Mouse (Mus musculus) spleen, embryonic (tissue): ENCODE measurements around the gene Kiss1.
"Not testable (repeated sequence)": the region's sequence is repeated elsewhere in the genome, so short reads cannot be mapped to it uniquely, and the experiment has no call there.

Source experiments
- CTCF ChIA-PET: fragments of 350-600 bp; sonication (Branson Sonifier 250); formaldehyde crosslinking; loops from one replicate; lab custom pipeline; 2022; lab: Charles Lee

Kiss1 gene

GRCm38 (mm10) chr1:133316577-133316976 is 5.1 kb upstream of the Kiss1 start:
- CTCF ChIA-PET = no interaction called here

- CTCF ChIA-PET = no interaction called here
Measured at GRCm38 (mm10) chr1:133317149-133317548, 4.5 kb upstream of the Kiss1 start.

DNA sequence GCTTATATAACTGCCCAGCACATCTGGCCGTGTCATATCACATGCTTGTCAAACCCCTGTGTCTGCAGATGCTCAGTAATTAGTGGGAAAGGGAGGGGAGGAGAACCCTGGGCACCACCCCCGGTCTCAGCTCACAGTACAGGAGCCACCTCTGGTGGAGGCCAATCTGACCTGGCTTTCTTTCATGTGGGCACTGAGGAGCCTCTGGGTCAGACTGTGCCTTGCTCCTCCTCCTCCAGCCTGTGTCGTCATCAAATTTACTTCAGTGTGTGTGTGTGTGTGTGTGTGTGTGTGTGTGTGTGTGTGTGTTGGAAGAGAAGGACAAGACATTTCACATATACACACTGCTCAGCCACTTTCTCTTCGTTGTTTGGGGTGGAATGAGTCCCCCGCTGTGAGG is 1.7 kb downstream of the Kiss1 start:
- CTCF ChIA-PET = interaction anchor here (0.5 kb wide), 1 partner anchor 1021 kb away, joined by 8 read pairs; no protein-coding TSS in a partner anchor

GRCm38 (mm10) chr1:133325951-133326350 is 4.3 kb downstream of the Kiss1 start:
- CTCF ChIA-PET = no interaction called here

DNA sequence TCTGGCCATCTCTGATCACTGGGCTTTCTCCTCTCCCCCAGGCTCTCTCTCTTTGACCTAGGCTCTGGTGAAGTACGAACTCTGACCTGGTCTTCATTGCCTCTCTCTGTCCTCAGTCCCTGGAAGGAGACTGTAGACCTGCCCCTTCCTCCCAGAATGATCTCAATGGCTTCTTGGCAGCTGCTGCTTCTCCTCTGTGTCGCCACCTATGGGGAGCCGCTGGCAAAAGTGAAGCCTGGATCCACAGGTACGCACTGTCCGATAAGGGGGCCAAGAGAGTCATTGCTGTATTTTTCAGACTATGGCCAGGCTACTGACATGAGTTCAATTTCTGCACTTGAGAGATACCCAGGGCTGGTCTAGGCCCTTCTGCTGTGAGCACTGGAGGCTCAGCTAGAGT is 5.4 kb downstream of the Kiss1 start:
- CTCF ChIA-PET = no interaction called here

DNA sequence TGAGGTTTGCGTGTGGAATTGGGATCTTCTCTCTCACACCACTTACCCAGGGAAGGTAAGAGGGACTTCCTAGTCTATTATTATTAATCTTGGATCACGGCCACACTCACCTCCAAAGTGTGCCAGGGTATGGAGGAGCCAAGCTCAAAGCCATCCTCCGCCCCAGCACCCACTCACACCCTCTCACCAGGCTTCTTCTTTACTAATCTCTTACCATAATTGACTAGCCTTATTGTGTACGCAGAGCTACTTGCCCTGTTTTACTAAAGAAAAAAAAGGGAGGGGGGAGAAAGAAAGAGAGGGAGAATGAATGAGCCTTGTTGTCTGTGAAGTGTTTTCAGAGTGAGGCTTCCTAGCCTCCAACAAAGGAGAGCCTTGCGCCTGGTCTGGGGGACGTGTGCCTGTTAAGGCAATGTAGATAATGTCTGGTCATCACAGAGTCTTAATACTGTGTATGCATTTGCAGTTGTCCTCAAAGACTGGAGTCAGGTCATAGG is 6.7 kb downstream of the Kiss1 start:
- CTCF ChIA-PET = no interaction called here

- CTCF ChIA-PET = no interaction called here
Measured at GRCm38 (mm10) chr1:133328896-133329637, 7.4 kb downstream of the Kiss1 start.

- CTCF ChIA-PET = no interaction called here
Measured at GRCm38 (mm10) chr1:133329638-133329964, 7.9 kb downstream of the Kiss1 start.

DNA sequence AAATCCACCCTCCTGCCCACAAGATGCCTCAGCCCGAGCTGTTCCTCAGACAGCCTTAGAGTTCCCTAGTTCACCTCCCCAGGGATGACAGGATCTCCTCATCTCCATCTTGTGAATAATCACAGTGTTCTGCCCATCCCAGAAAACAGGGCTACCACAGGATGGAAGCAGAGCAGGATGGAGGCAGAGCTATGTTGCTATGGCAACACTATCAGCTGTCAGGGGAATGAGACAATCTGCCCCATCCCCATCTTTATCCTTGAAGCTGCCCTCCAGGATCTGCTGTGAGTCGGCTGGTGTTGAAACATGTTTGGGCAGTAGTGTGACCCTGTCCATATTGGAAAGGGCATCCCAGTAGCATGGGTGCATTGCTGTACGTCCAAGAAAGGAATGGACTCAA is 9.5 kb downstream of the Kiss1 start:
- CTCF ChIA-PET = no interaction called here

DNA sequence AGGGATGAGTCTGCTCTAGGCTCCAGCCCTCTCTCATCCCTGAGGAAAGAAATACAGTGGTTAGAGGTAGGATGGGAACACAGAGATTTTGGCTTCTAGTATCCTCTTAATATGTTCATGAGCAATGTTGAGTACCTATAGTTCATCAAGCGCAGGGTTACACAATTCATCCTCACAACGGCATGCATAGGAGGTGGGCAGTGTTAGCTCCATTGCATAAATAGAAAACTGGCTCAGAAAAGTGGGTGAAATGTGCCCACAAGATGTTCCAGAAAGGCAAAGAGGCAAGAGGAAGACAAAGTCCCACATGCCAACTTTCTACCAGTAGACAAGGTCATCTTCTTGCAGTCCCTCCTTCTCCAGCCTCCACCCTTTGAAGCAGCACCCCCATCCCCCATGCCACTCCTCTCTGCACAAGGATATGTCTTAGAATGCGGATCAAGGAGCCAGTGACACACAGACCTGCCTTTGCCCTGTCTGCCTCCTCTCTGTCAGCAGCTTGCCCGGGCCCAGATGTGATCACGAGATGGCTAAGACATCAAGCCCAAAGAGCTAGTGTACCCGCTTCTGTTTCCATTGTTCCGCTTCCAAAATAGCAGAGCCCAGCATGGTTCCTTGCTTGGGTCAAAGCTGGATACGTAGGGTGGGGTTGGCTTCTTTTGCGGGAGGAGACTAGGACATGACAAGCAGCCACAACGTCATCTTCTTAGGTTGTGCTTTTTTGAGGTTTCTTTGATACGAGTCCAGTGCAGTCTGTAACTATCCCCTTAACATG is 11.2 kb downstream of the Kiss1 start:
- CTCF ChIA-PET = no interaction called here

- CTCF ChIA-PET = interaction anchor here (0.8 kb wide), 1 partner anchor 16 kb away, joined by 4 read pairs; the partner anchor contains the start of gene Ren1
Measured at GRCm38 (mm10) chr1:133333937-133334336, 12.3 kb downstream of the Kiss1 start.

- CTCF ChIA-PET = not testable (repeated sequence)
Measured at GRCm38 (mm10) chr1:133340403-133340802, 18.7 kb downstream of the Kiss1 start.

- CTCF ChIA-PET = no interaction called here
Measured at GRCm38 (mm10) chr1:133344357-133344756, 22.7 kb downstream of the Kiss1 start.

GRCm38 (mm10) chr1:133346531-133346930 is 24.9 kb downstream of the Kiss1 start:
- CTCF ChIA-PET = no interaction called here

DNA sequence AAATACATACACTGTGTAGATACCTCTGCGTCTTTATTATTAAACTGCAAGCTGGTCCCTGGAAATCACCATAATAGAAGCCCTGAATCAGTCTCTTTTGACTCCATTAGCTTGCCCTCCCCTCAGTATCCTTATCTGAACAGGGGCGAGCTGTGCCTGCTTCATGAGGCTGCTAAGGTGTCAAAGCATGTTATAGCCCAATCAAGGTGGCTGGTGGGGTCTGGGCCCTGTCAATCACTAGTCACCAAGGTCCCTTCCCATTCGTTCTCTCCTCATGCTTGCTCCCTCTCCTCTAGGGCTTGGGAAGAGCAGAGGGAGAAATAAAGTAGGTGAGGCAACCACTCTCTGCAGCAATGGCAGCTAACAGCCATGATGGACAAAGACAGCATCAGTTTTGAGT is 25.6 kb downstream of the Kiss1 start:
- CTCF ChIA-PET = no interaction called here

GRCm38 (mm10) chr1:133347693-133348520 is 26.2 kb downstream of the Kiss1 start:
- CTCF ChIA-PET = no interaction called here

- CTCF ChIA-PET = interaction anchor here (1.1 kb wide), 1 partner anchor 16 kb away, joined by 4 read pairs; no protein-coding TSS in a partner anchor
Measured at GRCm38 (mm10) chr1:133350210-133350609, 28.5 kb downstream of the Kiss1 start, which contains the start of gene Ren1. Gene Ren1 (plus strand): TSS chr1:133350510.

DNA sequence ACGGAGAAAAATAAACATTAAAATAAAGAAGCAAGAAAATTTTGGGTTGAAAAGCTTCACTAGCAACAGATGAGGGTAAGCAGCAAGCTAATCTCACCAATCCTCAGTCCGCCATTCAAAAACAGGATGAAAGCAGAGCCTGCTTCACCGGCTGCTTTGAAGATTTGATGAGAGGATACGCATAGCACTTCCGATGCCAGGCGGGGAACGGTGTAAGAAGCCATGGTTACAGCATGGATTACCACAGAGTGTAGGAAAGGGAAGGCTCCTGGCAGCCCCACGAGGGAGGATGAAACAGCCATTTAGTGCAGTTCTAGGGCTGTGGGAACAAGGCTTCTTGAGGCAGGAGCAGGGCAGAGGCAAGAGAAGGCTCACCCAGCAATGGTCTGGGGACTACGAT is 30.1 kb downstream of the Kiss1 start:
- CTCF ChIA-PET = no interaction called here

GRCm38 (mm10) chr1:133353371-133353809 is 31.7 kb downstream of the Kiss1 start:
- CTCF ChIA-PET = interaction anchor here (0.6 to 1.2 kb wide), 2 partner anchors 46 to 111 kb away, joined by 3 to 13 read pairs; no protein-coding TSS in a partner anchor

GRCm38 (mm10) chr1:133355469-133355868 is 33.8 kb downstream of the Kiss1 start:
- CTCF ChIA-PET = interaction anchor here (0.7 to 1.2 kb wide), 2 partner anchors 48 to 251 kb away, joined by 3 read pairs; no protein-coding TSS in a partner anchor

GRCm38 (mm10) chr1:133355912-133356311 is 34.2 kb downstream of the Kiss1 start:
- CTCF ChIA-PET = no interaction called here
